Comparison of ENCODE assay signal across 20 mouse cellular contexts in the genomic region with DNA sequence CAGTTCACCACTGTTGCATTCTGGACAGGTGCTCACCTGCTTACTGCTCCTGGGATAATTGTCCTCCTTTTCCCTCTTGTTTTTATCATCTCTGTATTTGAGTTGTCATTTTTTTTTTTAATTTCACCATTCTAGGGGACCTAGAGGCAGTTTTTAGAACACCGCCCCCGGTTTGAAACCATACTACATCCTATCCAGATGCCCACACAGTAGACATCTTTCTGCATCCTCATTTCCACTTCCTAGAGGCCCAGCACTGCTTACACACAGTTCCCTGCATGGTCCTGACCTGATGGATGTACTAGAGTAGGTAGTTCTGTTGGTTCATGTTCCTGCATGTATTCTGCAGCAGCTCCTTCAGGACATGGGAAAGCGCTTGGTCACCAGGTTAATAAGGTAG.
DNase-seq lines count a peak whose midpoint lies in the region; ATAC-seq lines count a peak whose summit lies in the region.
"Had no signal": no experiment of that assay in that cellular context is flagged by ENCODE, and none has a peak within 500 bp of the region (broad histone marks: within the 10 kb centered on the region; RNA-seq: fewer than 3 reads in every experiment).

No protein-coding gene starts in this region.

- DNase-seq in frontal cortex, postnatal 10 days (ENCODE audit: low spot score in 2 of 2): no peak
- DNase-seq in right cerebral cortex, adult 18-20 months: peak; percentile 2
- no peak for DNase-seq in right cerebral cortex, postnatal 25 days
- DNase-seq in right cerebral cortex, adult 2 months (ENCODE audit: low spot score in 2 of 2): peak; percentile 6 to 8
- DNase-seq in right cerebral cortex, postnatal 10 days (ENCODE audit: low spot score in 2 of 2): no peak
- DNase-seq in telencephalon, adult 2 months (ENCODE audit: low read depth, low spot score): peak; percentile 5
- no peak for DNase-seq in ovary, postnatal 10 days (ENCODE audit: low spot score)
- DNase-seq: adrenal gland, adult 2 months; adrenal gland, adult 8-10 months; adrenal gland, postnatal 10 days; adrenal gland, postnatal 14 days; adrenal gland, postnatal 25 days; adrenal gland, postnatal 36 days; B cell, adult 2 months; cerebellum, adult 11 months; cerebellum, adult 11-12 months had no signal

- peak; percentile 81; the same call in 1 of the 2 replicates for ATAC-seq in frontal cortex, adult (ENCODE audit: low TSS enrichment)
- ATAC-seq: activated CD4-positive, CD25-positive, alpha-beta regulatory T cell, adult 4 months; CD4-positive, CD25-positive, alpha-beta regulatory T cell, adult 4 months; Patski had no signal

Comparison
In these comparisons a context has a peak if more than half of its experiments do, and no peak if none do; other contexts are left out.
1. DNase-seq: peak in right cerebral cortex, adult 18-20 months (single experiment), right cerebral cortex, adult 2 months (2 of 2) and telencephalon, adult 2 months (single experiment); none in frontal cortex, postnatal 10 days (0 of 2), right cerebral cortex, postnatal 25 days (single experiment), right cerebral cortex, postnatal 10 days (0 of 2) and ovary, postnatal 10 days (single experiment).